Mouse (Mus musculus): ENCODE measurements at regions not wholly inside any gene's neighbourhood (a gene's known extent, or its start where the extent isn't known, plus 50 kb on each side); places are given as distances from the start of the nearest gene placed in this dataset.

- DNase-seq = no peak
Observed at GRCm38 (mm10) chr10:67439844-67440243, 95.4 kb upstream of the Egr2 start.

GRCm38 (mm10) chr10:67441243-67441642 is 94.0 kb upstream of the Egr2 start:
- no peak for DNase-seq

GRCm38 (mm10) chr10:67448875-67449274 is 86.4 kb upstream of the Egr2 start:
- DNase-seq = no peak

- DNase-seq = peak; percentile 5
Observed at GRCm38 (mm10) chr10:67454149-67454548, 81.1 kb upstream of the Egr2 start.

GRCm38 (mm10) chr10:67458447-67459272 is 76.6 kb upstream of the Egr2 start:
- no peak for DNase-seq

- DNase-seq = no peak
Observed at GRCm38 (mm10) chr10:67461321-67461720, 74.0 kb upstream of the Egr2 start.

- DNase-seq = no peak
Observed at GRCm38 (mm10) chr10:67461862-67462261, 73.4 kb upstream of the Egr2 start.

- DNase-seq = no peak
Observed at GRCm38 (mm10) chr10:67468724-67469123, 66.6 kb upstream of the Egr2 start.

GRCm38 (mm10) chr10:67473016-67473415 is 62.3 kb upstream of the Egr2 start:
- DNase-seq = no peak

GRCm38 (mm10) chr10:67474336-67474735 is 60.9 kb upstream of the Egr2 start:
- DNase-seq = no peak

- DNase-seq = no peak
Observed at GRCm38 (mm10) chr10:67482268-67482667, 53.0 kb upstream of the Egr2 start.

GRCm38 (mm10) chr10:67483371-67483770 is 51.9 kb upstream of the Egr2 start:
- no peak for DNase-seq

- DNase-seq = no peak
Observed at GRCm38 (mm10) chr10:67484091-67484745, 51.1 kb upstream of the Egr2 start.
